Mouse (Mus musculus) small intestine, adult 2 months (tissue): ENCODE results near the gene Adamts9. TPM values are rescaled to one million over a fixed set of nuclear protein-coding genes. Genes with fewer than 3 reads are reported as not detected.

Source experiments
- H3K27ac ChIP-seq: fragments of 200-500 bp; 2 replicates; pipeline ENCODE4 v1.5.1; 2012; ENCODE audit warnings: low read depth, low read length, control low read depth, inconsistent platforms; ENCODE audit not compliant: insufficient read depth
- H3K27me3 ChIP-seq: fragments of 200-500 bp; 2 replicates; pipeline ENCODE4 v1.6.1; 2012; ENCODE audit warnings: mild to moderate bottlenecking, moderate library complexity, low read length, inconsistent platforms; ENCODE audit not compliant: control insufficient read depth, insufficient read depth
- H3K36me3 ChIP-seq: fragments of 200-500 bp; 2 replicates; pipeline ENCODE4 v1.6.1; 2012; ENCODE audit warnings: mild to moderate bottlenecking, low read length, control low read depth, inconsistent platforms; ENCODE audit not compliant: control insufficient read depth, insufficient read depth
- H3K4me1 ChIP-seq: fragments of 200-500 bp; 2 replicates; pipeline ENCODE4 v1.6.1; 2012; ENCODE audit warnings: low read length, inconsistent platforms, mixed read lengths; ENCODE audit not compliant: control insufficient read depth, insufficient read depth, insufficient read length
- H3K4me3 ChIP-seq: fragments of 200-500 bp; 2 replicates; pipeline ENCODE4 v1.5.1; 2012; ENCODE audit warnings: low read depth, mild to moderate bottlenecking, control low read depth, inconsistent platforms, low read length, moderate library complexity
- CTCF ChIP-seq: fragments of 200-500 bp; IDR thresholded peaks from 2 replicates; pipeline ENCODE4 v1.5.1; 2012; ENCODE audit warnings: low read depth, mild to moderate bottlenecking, control low read depth, inconsistent platforms, low read length, moderate library complexity, mixed read lengths; ENCODE audit not compliant: insufficient replicate concordance, insufficient read length; ENCODE audit errors: extremely low read depth
- POLR2A ChIP-seq: fragments of 200-500 bp; IDR thresholded peaks from 2 replicates; pipeline ENCODE4 v1.6.1; 2012; ENCODE audit warnings: low read depth, mild to moderate bottlenecking, control low read depth, inconsistent platforms, low read length, moderate library complexity
- WGBS: fragments of 180-500 bp; shearing (Covaris S2); methylation state at CpG from one replicate; pipeline ENCODE4 v1.1.7; 2018; 5-methylcytosine and 5-hydroxymethylcytosine counted together
- polyA plus RNA-seq: library from polyadenylated mRNA; depleted of rRNA; stranded (reverse); fragments of >200 nt; gene quantifications from 2 replicates; pipeline ENCODE4 v1.2.3, GENCODE M21; 2012; rRNA removed

Adamts9 gene
- polyA plus RNA-seq, 1 experiment: 1.8 TPM

DNA sequence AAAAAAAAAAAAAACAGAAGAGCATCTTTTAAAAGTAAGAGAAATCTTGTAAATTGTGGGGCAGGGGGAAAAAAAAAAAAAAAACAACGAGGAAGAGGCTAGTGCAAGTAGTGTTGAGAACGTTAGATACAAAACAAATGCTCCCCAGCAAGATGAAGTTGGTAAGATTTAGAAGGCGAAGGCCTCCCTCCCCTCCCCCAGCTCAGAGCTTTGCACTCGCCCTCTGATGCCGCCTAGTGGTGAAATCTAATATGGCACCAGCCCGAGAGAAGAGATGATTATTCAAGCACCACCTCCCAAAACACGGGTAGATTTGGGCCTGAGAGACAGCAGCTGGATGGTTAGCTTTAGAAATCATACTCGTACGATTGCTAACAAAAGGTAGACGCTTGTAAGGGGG is 215.2 kb downstream of the Adamts9 start:
- WGBS: 4% methylated on average over 10 of the region's 10 CpGs
- H3K36me3 ChIP-seq: no peaks in the 10 kb centered on the region
- H3K27me3 ChIP-seq: no peaks in the 10 kb centered on the region
- H3K4me1 ChIP-seq: no peaks in the 10 kb centered on the region
- no peak overlapping the region for H3K4me3 ChIP-seq
- H3K27ac ChIP-seq: no peak overlapping the region
- TF ChIP-seq POLR2A (no peak), CTCF (peak; percentile 83; the same call in 1 of the 2 replicates)

DNA sequence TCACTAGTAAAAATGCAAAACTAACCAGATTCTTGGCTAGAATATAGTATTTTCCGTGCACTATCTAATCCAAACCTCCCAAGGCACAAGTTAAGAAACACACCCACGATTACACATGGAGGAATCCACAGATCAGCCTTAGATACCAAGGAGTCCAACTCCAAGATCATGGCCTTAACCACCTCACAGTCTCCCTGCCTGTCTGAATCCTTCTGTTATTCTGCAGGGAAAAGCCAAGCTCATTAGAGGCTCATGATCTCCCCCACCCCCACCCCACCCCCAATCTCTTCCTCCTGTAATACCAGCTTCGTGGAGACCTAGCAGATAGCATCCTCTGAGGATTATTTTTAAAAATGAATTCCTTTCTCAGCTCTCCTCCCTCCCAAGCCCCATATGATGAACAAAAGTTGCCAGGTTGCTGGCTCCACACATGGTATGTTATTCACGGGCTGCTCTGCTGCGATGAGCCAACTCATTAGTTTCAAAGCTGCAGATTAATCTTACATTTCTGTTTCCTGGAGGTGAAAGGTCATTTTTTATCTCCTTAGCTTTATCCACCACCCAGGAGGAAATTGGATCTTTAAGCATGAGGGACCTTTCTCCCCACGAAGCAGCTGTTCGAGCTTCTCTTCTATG is 215.8 kb downstream of the Adamts9 start:
- TF ChIP-seq CTCF: no peak
- no peak for TF ChIP-seq POLR2A
- 13% methylated on average over 7 of the region's 7 CpGs for WGBS
- Histone ChIP-seq H3K27ac (no peak overlapping the region), H3K4me3 (no peak overlapping the region), H3K36me3 (no peaks in the 10 kb centered on the region), H3K4me1 (no peaks in the 10 kb centered on the region), H3K27me3 (no peaks in the 10 kb centered on the region)

DNA sequence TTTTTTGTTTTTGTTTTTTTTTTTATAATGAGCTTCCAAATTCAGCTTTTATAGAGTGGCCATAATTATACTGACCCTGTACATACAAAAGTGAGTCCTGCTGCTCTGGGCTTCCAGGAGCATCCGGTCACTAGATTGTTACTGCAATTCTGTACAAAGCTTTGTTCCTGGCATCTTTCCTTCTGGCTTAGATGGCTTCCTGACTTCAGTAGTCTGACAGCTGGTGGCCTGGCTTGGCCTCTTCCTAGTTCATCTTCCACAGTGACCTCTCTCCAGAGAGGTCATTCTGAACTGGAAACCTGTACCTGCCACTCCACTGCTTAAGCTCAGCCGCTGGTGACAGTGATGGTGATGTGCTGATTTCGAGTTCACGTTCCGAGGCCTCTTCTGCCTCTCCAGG is 217.2 kb downstream of the Adamts9 start:
- TF ChIP-seq POLR2A (no peak), CTCF (no peak)
- H3K27me3 ChIP-seq: no peaks in the 10 kb centered on the region
- 80% methylated on average over 5 of the region's 5 CpGs for WGBS
- no peak overlapping the region for H3K27ac ChIP-seq
- no peaks in the 10 kb centered on the region for H3K36me3 ChIP-seq
- H3K4me3 ChIP-seq: no peak overlapping the region
- no peaks in the 10 kb centered on the region for H3K4me1 ChIP-seq

DNA sequence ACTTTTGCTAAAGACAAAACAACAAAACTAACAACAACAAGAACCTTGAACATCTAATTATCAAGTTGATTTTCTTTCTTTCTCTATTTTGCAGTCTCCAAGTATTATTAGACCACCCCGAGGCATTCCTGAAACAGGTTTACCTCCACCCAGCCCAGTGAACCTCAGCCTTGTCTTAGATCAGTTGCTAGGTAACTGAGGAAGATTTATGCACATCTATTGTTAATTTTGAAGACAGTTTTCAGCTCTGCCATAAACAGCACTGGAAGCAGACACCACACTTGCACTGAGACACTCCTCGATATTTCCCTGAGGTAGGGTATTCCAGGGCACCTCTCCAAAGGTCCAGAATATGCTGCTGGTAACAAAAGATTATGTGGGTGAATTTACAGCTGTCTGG is 218.9 kb downstream of the Adamts9 start:
- no peak overlapping the region for H3K4me3 ChIP-seq
- no peaks in the 10 kb centered on the region for H3K4me1 ChIP-seq
- H3K36me3 ChIP-seq: no peaks in the 10 kb centered on the region
- no peak overlapping the region for H3K27ac ChIP-seq
- whole genome bisulfite sequencing: 48% methylated on average over 2 of the region's 2 CpGs
- TF ChIP-seq POLR2A (no peak), CTCF (no peak)
- H3K27me3 ChIP-seq: no peaks in the 10 kb centered on the region

Other genes with a start within 250 kb of the Adamts9 start
- 1.2 and 1.6 TPM in 2 replicates for gene Prickle2, start 237.3 kb downstream of the Adamts9 start, polyA plus RNA-seq
- gene A730049H05Rik, start 127.0 kb downstream of the Adamts9 start, polyA plus RNA-seq: not detected in 2 replicates
- gene Gm15737, start 74.1 kb downstream of the Adamts9 start, polyA plus RNA-seq: not detected in 2 replicates